9 mouse cellular contexts compared by ENCODE assay signal in the genomic region with DNA sequence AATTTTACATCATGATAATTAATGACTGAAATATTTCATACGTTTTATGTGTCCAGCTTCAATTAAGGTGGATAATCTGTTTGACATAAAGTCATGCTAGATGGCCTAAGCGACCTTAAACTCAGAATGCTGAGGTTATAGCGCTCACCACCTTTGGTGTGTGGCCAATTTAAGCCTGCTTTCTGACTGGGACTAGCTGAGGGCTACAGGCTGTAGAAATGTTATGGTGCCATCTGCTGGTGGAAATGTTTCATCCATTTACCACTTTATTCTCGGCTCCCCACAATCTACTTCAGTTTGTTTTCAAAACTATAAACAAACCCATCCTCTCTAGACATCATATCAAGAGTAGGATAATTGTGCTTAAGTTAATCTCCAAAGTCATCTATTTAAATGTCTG. TPM values are rescaled to one million over a fixed set of nuclear protein-coding genes. Genes with fewer than 3 reads are reported as not detected.
A peak's percentile ranks its signal among the peaks of the same experiment; 100 is the strongest.
DNase-seq lines count a peak whose midpoint lies in the region; ATAC-seq and TF ChIP-seq lines count a peak whose summit lies in the region.
"Had no signal": no experiment of that assay in that cellular context is flagged by ENCODE, and none has a peak within 500 bp of the region (broad histone marks: within the 10 kb centered on the region; RNA-seq: fewer than 3 reads in every experiment).

No protein-coding gene starts in this region.

- H3K4me3 ChIP-seq in intestine, embryonic 14.5 days (ENCODE audit: low read depth, low read length): no peak overlapping the region
- no peak overlapping the region for H3K4me3 ChIP-seq in intestine, embryonic 16.5 days (ENCODE audit: low read length)
- no peak overlapping the region for H3K4me3 ChIP-seq in ES-Bruce4 (ENCODE audit: low read depth, low read length)
- no peak overlapping the region for H3K4me3 ChIP-seq in forebrain, postnatal 0 days (ENCODE audit: low read depth, low read length)
- H3K4me3 ChIP-seq in midbrain, postnatal 0 days (ENCODE audit: low read depth, low read length): no peak overlapping the region

- no peaks in the 10 kb centered on the region for H3K27me3 ChIP-seq in intestine, embryonic 14.5 days (replicated peaks; ENCODE audit: control insufficient read depth, insufficient read depth, low read length)
- H3K27me3 ChIP-seq in intestine, embryonic 16.5 days (replicated peaks; ENCODE audit: control insufficient read depth, insufficient read depth, low read length): no peaks in the 10 kb centered on the region
- no peaks in the 10 kb centered on the region for H3K27me3 ChIP-seq in ES-Bruce4 (ENCODE audit: control insufficient read depth, insufficient read depth, low read length, poor library complexity, severe bottlenecking)
- H3K27me3 ChIP-seq in forebrain, postnatal 0 days (ENCODE audit: insufficient read depth, low read length): no peaks in the 10 kb centered on the region
- no peaks in the 10 kb centered on the region for H3K27me3 ChIP-seq in midbrain, postnatal 0 days (ENCODE audit: insufficient read depth, low read length)

- TF ChIP-seq CTCF in ES-Bruce4 (IDR thresholded peaks at IDR 0.05; ENCODE audit: low read depth, low read length): peak; percentile 12
- TF ChIP-seq CTCF in forebrain, postnatal 0 days (IDR thresholded peaks at IDR 0.05; ENCODE audit: low read depth): peak; percentile 86
- peak; percentile 92 for TF ChIP-seq CTCF in midbrain, postnatal 0 days (IDR thresholded peaks at IDR 0.05)

- no peaks in the 10 kb centered on the region for H3K4me1 ChIP-seq in intestine, embryonic 14.5 days (replicated peaks; ENCODE audit: control insufficient read depth, insufficient read depth, low read length)
- no peaks in the 10 kb centered on the region for H3K4me1 ChIP-seq in intestine, embryonic 16.5 days (ENCODE audit: control insufficient read depth, insufficient read depth, low read length)
- H3K4me1 ChIP-seq in ES-Bruce4 (ENCODE audit: control insufficient read depth, insufficient read depth, low read length): no peaks in the 10 kb centered on the region
- H3K4me1 ChIP-seq in forebrain, postnatal 0 days (ENCODE audit: insufficient read depth): no peaks in the 10 kb centered on the region
- H3K4me1 ChIP-seq in midbrain, postnatal 0 days (ENCODE audit: insufficient read depth, low read length): no peaks in the 10 kb centered on the region

- no peak overlapping the region for H3K9ac ChIP-seq in intestine, embryonic 14.5 days (ENCODE audit: low read length)
- no peak overlapping the region for H3K9ac ChIP-seq in intestine, embryonic 16.5 days (ENCODE audit: low read depth, low read length)
- no peak overlapping the region for H3K9ac ChIP-seq in ES-Bruce4 (ENCODE audit: low read depth, poor library complexity, severe bottlenecking)
- no peak overlapping the region for H3K9ac ChIP-seq in forebrain, postnatal 0 days
- no peak overlapping the region for H3K9ac ChIP-seq in midbrain, postnatal 0 days (replicated peaks; ENCODE audit: low read length, poor library complexity, severe bottlenecking)

- TF ChIP-seq POLR2A in ES-Bruce4 (IDR thresholded peaks at IDR 0.05; ENCODE audit: insufficient read depth, low read length): no peak

- WGBS in intestine, embryonic 14.5 days: 4% methylated on average over 4 of the region's 4 CpGs
- WGBS in intestine, embryonic 16.5 days: 3% methylated on average over 4 of the region's 4 CpGs
- WGBS in forebrain, postnatal 0 days: 2% methylated on average over 4 of the region's 4 CpGs
- 5% methylated on average over 4 of the region's 4 CpGs for WGBS in midbrain, postnatal 0 days

- H3K9me3 ChIP-seq in intestine, embryonic 14.5 days (ENCODE audit: control insufficient read depth, low read length): no peaks in the 10 kb centered on the region
- no peaks in the 10 kb centered on the region for H3K9me3 ChIP-seq in intestine, embryonic 16.5 days (ENCODE audit: control insufficient read depth, low read length)
- no peaks in the 10 kb centered on the region for H3K9me3 ChIP-seq in ES-Bruce4 (replicated peaks; ENCODE audit: control insufficient read depth, insufficient read depth, low read length, poor library complexity, severe bottlenecking)
- H3K9me3 ChIP-seq in forebrain, postnatal 0 days (ENCODE audit: low read length): no peaks in the 10 kb centered on the region
- no peaks in the 10 kb centered on the region for H3K9me3 ChIP-seq in midbrain, postnatal 0 days (ENCODE audit: low read length)

- 0 out of 2 replicates have a peak, but pooled peaks have one; percentile 36 for ATAC-seq in intestine, embryonic 14.5 days (replicated peaks; ENCODE audit: low FRiP score, low TSS enrichment, low read depth)
- ATAC-seq in intestine, embryonic 16.5 days: no peak
- no peak for ATAC-seq in forebrain, postnatal 0 days
- no peak for ATAC-seq in midbrain, postnatal 0 days (ENCODE audit: low FRiP score)
- ATAC-seq in granulocyte monocyte progenitor cell, adult 5-6 weeks (replicated peaks; ENCODE audit: poor library complexity, severe bottlenecking): no peak

- no peaks in the 10 kb centered on the region for H3K36me3 ChIP-seq in intestine, embryonic 14.5 days (ENCODE audit: control insufficient read depth, insufficient read depth, low read length)
- no peaks in the 10 kb centered on the region for H3K36me3 ChIP-seq in intestine, embryonic 16.5 days (ENCODE audit: control insufficient read depth, insufficient read depth, low read length)
- no peaks in the 10 kb centered on the region for H3K36me3 ChIP-seq in ES-Bruce4 (ENCODE audit: control insufficient read depth, insufficient read depth, low read length, poor library complexity, severe bottlenecking)
- no peaks in the 10 kb centered on the region for H3K36me3 ChIP-seq in forebrain, postnatal 0 days (ENCODE audit: insufficient read depth)
- no peaks in the 10 kb centered on the region for H3K36me3 ChIP-seq in midbrain, postnatal 0 days (ENCODE audit: insufficient read depth, low read length)

- no peak overlapping the region for H3K27ac ChIP-seq in intestine, embryonic 14.5 days (ENCODE audit: low read depth)
- H3K27ac ChIP-seq in intestine, embryonic 16.5 days (ENCODE audit: low read length): no peak overlapping the region
- H3K27ac ChIP-seq in ES-Bruce4 (ENCODE audit: insufficient read depth, low read length): no peak overlapping the region
- no peak overlapping the region for H3K27ac ChIP-seq in forebrain, postnatal 0 days (ENCODE audit: low read depth, low read length)
- no peak overlapping the region for H3K27ac ChIP-seq in midbrain, postnatal 0 days (ENCODE audit: low read depth, low read length)

- H3K4me2 ChIP-seq in intestine, embryonic 14.5 days (ENCODE audit: low read length): no peak overlapping the region
- no peak overlapping the region for H3K4me2 ChIP-seq in intestine, embryonic 16.5 days (ENCODE audit: low read depth, low read length)
- no peak overlapping the region for H3K4me2 ChIP-seq in forebrain, postnatal 0 days (ENCODE audit: low read depth)
- no peak overlapping the region for H3K4me2 ChIP-seq in midbrain, postnatal 0 days (ENCODE audit: low read depth, low read length, poor library complexity, severe bottlenecking)

- DNase-seq in intestine, embryonic 14.5 days (ENCODE audit: low spot score): peak; percentile 66
- DNase-seq in adrenal gland, postnatal 36 days: peak; percentile 2 to 44
- DNase-seq in forebrain, postnatal 0 days: peak; percentile 83
- DNase-seq in left cerebral cortex, adult 18-20 months (ENCODE audit: low spot score in 2 of 2): peak; percentile 29 to 59
- peak; percentile 86 for DNase-seq in midbrain, postnatal 0 days (ENCODE audit: low spot score)

- TF ChIP-seq EP300 in ES-Bruce4 (IDR thresholded peaks at IDR 0.05; ENCODE audit: insufficient read depth, low read depth, low read length): no peak

RNA-seq across cellular contexts. Expression of a gene that starts 8.2 kb away (rescaled TPM):
- 20.3 and 24.2 TPM in 2 replicates for polyA plus RNA-seq in intestine, embryonic 14.5 days (2014; fragmentation: Nextera tagmentation; extraction: Ambion mirVana)
- 14.1 and 14.2 TPM in 2 replicates for polyA plus RNA-seq in intestine, embryonic 16.5 days (2015; fragmentation: Nextera tagmentation; extraction: Ambion mirVana)
- polyA plus RNA-seq in ES-Bruce4 (2011; ENCODE audit: insufficient read depth, insufficient read length, low read depth, missing spikeins): not detected in 2 replicates
- not detected for total RNA-seq in adrenal gland, postnatal 36 days (2021)
- 0.54 and 0.57 TPM in 2 replicates for total RNA-seq in forebrain, postnatal 0 days (2014; rRNA removed)
- 0.16 and 0.34 TPM in 2 replicates for polyA plus RNA-seq in forebrain, postnatal 0 days (2015; fragmentation: Nextera tagmentation; extraction: Ambion mirVana)
- total RNA-seq in left cerebral cortex, adult 18-20 months (2021): not detected
- 0.09 and 0.55 TPM in 2 replicates for total RNA-seq in midbrain, postnatal 0 days (2014; rRNA removed)
- polyA plus RNA-seq in midbrain, postnatal 0 days (2015; fragmentation: Nextera tagmentation; extraction: Ambion mirVana): 0.23 and 0.32 TPM in 2 replicates
- not detected in 2 replicates for total RNA-seq in granulocyte monocyte progenitor cell, adult 5-6 weeks (2014; fragmentation: Nextera tagmentation)
- not detected in 2 replicates for total RNA-seq in granulocyte monocyte progenitor cell, adult 5-6 weeks (2017)
- polyA plus RNA-seq: liver, embryonic 16.5 days had no signal

RNA-seq across cellular contexts. Expression of a gene that starts 43.9 kb away (rescaled TPM):
- polyA plus RNA-seq in intestine, embryonic 14.5 days (2014; fragmentation: Nextera tagmentation; extraction: Ambion mirVana): 0.45 and 0.98 TPM in 2 replicates
- polyA plus RNA-seq in intestine, embryonic 16.5 days (2015; fragmentation: Nextera tagmentation; extraction: Ambion mirVana): 1.3 and 1.4 TPM in 2 replicates
- polyA plus RNA-seq in ES-Bruce4 (2011; ENCODE audit: insufficient read depth, insufficient read length, low read depth, missing spikeins): 0.87 and 1.5 TPM in 2 replicates
- under 1 TPM; 0.10 to 0.16 TPM for total RNA-seq in adrenal gland, postnatal 36 days (2021)
- 6.9 and 7.6 TPM in 2 replicates for total RNA-seq in forebrain, postnatal 0 days (2014; rRNA removed)
- 1.7 and 2.1 TPM in 2 replicates for polyA plus RNA-seq in forebrain, postnatal 0 days (2015; fragmentation: Nextera tagmentation; extraction: Ambion mirVana)
- 100 to 1,000 TPM; 104 to 106 TPM for total RNA-seq in left cerebral cortex, adult 18-20 months (2021)
- total RNA-seq in midbrain, postnatal 0 days (2014; rRNA removed): 7.5 and 9.7 TPM in 2 replicates
- polyA plus RNA-seq in midbrain, postnatal 0 days (2015; fragmentation: Nextera tagmentation; extraction: Ambion mirVana): 2.7 and 3.3 TPM in 2 replicates
- total RNA-seq in granulocyte monocyte progenitor cell, adult 5-6 weeks (2014; fragmentation: Nextera tagmentation): not detected in 2 replicates
- not detected in 2 replicates for total RNA-seq in granulocyte monocyte progenitor cell, adult 5-6 weeks (2017)

Comparison
In these comparisons a context has a peak if more than half of its experiments do, and no peak if none do; other contexts are left out.
1. DNase-seq: peak in every context shown above with its lines; median percentile 86 in midbrain, postnatal 0 days; 83 in forebrain, postnatal 0 days; 66 in intestine, embryonic 14.5 days; 44 in left cerebral cortex, adult 18-20 months; 23 in adrenal gland, postnatal 36 days.
2. CTCF ChIP-seq: peak in every context shown above with its lines; median percentile 92 in midbrain, postnatal 0 days; 86 in forebrain, postnatal 0 days; 12 in ES-Bruce4.